Mouse (Mus musculus) adrenal gland, postnatal 10 days (tissue): Measurements from ENCODE around the gene Nrap. TPM values are rescaled to one million over a fixed set of nuclear protein-coding genes. Genes with fewer than 3 reads are reported as not detected.
"Not testable (repeated sequence)": the region's sequence is repeated elsewhere in the genome, so short reads cannot be mapped to it uniquely, and the experiment has no call there.

Experiments
- DNase-seq: peaks from one replicate; pipeline ENCODE4 v3.0.0; 2021; ENCODE audit warnings: mixed read lengths
- total RNA-seq, 2 experiments: library from RNA; stranded (reverse); gene quantifications; 2 replicates each; pipeline ENCODE4 v1.2.3; 2021

The Nrap gene
- total RNA-seq, 2 experiments from 2014 or later, result 10.2 to 44.0 TPM

- DNase-seq, result no peak
Measured at GRCm38 (mm10) chr19:56364563-56364962, 25.3 kb downstream of the Nrap start.

- no peak for DNase-seq
Measured at GRCm38 (mm10) chr19:56363721-56364460, 25.9 kb downstream of the Nrap start.

GRCm38 (mm10) chr19:56358890-56359289 lies 30.9 kb downstream of the Nrap start:
- DNase-seq, result no peak

GRCm38 (mm10) chr19:56357374-56357708 lies 32.5 kb downstream of the Nrap start:
- not testable (repeated sequence) for DNase-seq

GRCm38 (mm10) chr19:56356480-56357373 lies 33.1 kb downstream of the Nrap start:
- DNase-seq, result peak; percentile 89

- no peak for DNase-seq
Measured at GRCm38 (mm10) chr19:56355201-56355600, 34.6 kb downstream of the Nrap start.

- no peak for DNase-seq
Measured at GRCm38 (mm10) chr19:56353689-56354088, 36.1 kb downstream of the Nrap start.

GRCm38 (mm10) chr19:56349295-56349694 lies 40.5 kb downstream of the Nrap start:
- DNase-seq, result peak; percentile 53

GRCm38 (mm10) chr19:56346750-56347149 lies 43.1 kb downstream of the Nrap start:
- no peak for DNase-seq

- peak; percentile 38 for DNase-seq
Measured at GRCm38 (mm10) chr19:56346016-56346415, 43.8 kb downstream of the Nrap start.

- peak; percentile 58 for DNase-seq
Measured at GRCm38 (mm10) chr19:56343869-56344563, 45.8 kb downstream of the Nrap start.

- DNase-seq, result peak; percentile 91
Measured at GRCm38 (mm10) chr19:56342006-56342405, 47.8 kb downstream of the Nrap start.

- DNase-seq, result peak; percentile 41
Measured at GRCm38 (mm10) chr19:56336826-56337225, 53.0 kb downstream of the Nrap start.

GRCm38 (mm10) chr19:56336321-56336720 lies 53.5 kb downstream of the Nrap start:
- no peak for DNase-seq

GRCm38 (mm10) chr19:56326243-56326855 lies 63.5 kb downstream of the Nrap start:
- DNase-seq, result no peak

GRCm38 (mm10) chr19:56325676-56326075 lies 64.2 kb downstream of the Nrap start:
- no peak for DNase-seq

- DNase-seq, result no peak
Measured at GRCm38 (mm10) chr19:56321303-56321920, 68.4 kb downstream of the Nrap start.

GRCm38 (mm10) chr19:56320186-56320860 lies 69.5 kb downstream of the Nrap start:
- DNase-seq, result peak; percentile 25

- DNase-seq, result no peak
Measured at GRCm38 (mm10) chr19:56319629-56320028, 70.2 kb downstream of the Nrap start.

- no peak for DNase-seq
Measured at GRCm38 (mm10) chr19:56319219-56319618, 70.6 kb downstream of the Nrap start.

GRCm38 (mm10) chr19:56316531-56316930 lies 73.3 kb downstream of the Nrap start:
- no peak for DNase-seq
